Mouse (Mus musculus) urinary bladder, postnatal 25 days (tissue): ENCODE measurements around the gene P4ha1.

Experiments
- DNase-seq: peaks from one replicate; pipeline ENCODE4 v3.0.0; 2022; ENCODE audit warnings: low spot score

Gene P4ha1

DNA sequence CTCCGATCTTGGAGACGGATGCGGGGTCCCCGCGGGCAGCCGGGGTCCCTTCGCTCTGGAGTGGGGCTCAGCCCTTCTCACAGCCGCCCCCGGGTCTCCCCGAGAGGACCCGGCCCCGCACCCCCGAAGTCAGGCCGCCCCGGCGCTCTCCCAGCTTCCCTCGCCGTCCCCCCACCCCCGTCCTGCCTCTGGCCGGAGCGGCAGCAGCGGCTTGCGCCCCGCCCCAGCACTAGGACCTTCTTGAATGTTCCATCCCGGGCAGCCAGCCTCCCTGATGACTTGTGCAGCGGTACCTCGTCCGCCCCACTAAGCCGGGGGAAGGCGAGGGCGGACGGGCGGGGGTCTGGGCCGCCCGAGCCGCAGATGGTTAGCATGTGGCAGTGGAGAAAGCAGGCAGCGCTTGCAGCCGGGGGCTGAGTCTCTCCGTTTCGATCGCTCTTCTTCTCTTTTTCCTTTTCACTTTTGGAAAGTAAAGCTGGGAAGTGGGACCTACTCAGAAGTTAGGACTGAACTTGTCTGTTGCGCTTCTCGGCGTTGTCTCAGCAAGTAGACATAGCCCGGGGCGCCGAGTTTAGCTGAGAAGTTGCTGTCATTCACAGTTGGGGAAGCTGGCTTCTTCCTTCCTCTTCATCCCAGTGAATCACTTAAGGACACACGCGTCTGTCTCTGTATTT is 529 bp downstream of the P4ha1 start:
- DNase-seq, result no peak

DNA sequence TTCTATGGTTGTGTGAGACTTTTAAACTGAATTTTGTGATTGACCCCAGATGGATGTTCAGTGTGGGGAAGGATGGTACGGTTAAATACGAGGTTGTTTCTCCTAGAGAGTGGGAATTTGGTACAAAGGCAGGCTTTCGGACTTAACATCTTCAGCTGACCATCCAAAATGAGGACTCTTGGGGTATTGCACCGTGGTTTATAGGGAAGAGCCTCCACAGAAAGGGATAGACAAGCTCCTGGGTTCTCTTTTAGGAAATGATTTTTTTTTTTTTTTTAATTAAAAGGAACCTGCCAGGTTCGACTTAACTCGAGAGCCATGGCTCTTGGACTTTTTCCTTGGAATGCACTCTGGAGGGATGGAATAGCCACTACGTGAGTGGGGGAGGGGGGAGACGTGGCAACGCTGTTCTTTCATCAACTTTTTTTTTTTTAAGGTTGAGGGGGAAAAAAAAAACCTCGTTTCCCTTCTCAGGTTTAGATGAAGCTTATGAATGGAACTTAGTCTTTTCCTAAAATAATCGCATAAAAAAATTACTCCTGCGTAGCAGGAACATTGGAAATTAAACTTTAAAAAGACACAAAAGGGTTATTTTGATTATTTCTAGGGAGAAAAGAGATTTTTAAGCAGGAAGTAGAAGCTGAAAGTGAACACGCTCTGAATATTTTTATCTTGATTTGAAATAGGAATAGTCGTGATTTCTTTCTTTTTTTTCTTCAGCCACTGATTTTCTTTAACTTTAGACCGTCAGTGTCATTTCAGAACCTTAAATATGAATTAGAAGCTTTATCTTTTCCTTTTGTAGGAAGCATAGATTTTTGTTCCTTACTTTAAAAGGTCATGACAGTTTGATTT is 1.4 kb downstream of the P4ha1 start:
- no peak for DNase-seq

GRCm38 (mm10) chr10:59326612-59327315 is 3.7 kb downstream of the P4ha1 start:
- no peak for DNase-seq

DNA sequence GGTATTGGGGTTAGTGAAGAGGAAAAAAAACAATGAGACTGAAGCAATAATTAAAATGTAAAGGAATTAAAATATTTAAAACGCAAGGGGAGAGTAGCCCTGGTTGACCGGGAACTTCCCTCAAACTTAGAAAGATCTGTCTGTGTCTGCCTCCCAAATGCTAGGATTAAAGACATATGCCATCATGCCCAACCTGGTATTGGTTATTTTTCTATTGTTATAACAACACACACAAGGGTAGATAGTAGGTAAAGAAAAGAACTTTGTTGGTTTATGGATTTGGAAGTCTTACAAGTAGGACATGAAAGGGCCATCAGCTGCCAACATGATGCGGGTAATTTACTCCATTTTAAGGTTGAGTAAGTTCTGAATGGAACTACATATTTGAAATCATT is 4.2 kb downstream of the P4ha1 start:
- DNase-seq, result no peak

GRCm38 (mm10) chr10:59331546-59332256 is 8.6 kb downstream of the P4ha1 start:
- DNase-seq, result no peak

DNA sequence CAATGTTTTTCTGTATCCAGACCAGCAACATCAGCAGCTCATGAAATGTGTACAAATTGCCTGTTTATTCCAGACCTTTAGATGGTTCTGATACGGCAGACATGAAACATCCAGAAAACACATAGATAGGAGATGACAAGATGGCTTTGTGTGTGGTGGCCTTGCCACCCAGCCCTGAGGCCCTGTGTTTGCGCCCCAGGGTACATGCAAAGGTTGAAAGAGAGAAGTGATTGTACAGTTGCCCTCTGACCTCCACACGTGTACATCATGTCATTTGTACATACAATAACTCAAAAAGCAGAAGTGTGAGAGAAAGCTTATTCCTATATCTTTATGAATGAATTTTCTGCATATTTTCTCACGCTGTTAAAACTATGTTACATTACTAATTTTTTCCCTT is 10.3 kb downstream of the P4ha1 start:
- no peak for DNase-seq

DNA sequence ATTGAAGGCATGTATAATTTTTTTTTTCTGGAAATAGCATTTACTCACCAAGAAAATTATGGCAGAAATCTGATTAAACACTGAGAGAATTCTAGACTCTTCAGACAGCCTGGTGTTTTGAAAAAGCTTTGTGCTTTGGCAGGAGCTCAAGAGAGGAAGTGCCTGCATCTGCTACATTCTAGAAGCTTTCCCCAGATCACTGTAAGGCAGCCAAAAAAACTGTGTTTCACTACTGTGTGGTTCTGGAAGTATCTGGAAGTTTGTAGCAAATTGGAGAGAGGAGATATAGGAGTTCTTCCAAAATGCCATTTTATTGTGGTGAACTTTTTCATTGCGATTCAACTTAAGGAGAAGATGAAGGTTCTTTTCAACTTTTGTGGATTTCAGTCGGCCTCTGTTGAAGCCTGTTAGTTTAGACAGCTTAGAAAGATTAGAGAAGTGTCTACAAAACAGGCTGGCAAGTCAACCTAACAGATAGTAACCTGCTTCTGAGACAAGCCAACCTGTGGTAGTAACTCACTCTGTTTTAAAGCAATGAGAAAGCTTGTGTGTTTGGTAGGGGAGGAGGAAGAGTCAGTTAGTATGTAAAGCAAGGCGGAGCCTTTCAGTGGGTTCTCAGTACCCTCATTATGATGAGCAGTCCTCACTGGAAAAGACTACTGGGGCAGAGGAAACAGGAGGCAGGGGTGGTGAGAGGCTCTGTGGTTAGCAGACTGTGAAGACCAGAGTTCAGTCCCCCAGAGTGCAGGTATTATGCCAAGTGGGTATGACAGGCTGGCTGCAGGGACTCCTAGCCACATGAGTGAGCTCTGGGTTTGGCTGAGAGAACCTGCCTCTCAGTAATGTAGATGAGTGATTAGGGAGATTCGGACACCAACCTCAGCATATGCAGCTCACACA is 12.1 kb downstream of the P4ha1 start:
- DNase-seq, result no peak

DNA sequence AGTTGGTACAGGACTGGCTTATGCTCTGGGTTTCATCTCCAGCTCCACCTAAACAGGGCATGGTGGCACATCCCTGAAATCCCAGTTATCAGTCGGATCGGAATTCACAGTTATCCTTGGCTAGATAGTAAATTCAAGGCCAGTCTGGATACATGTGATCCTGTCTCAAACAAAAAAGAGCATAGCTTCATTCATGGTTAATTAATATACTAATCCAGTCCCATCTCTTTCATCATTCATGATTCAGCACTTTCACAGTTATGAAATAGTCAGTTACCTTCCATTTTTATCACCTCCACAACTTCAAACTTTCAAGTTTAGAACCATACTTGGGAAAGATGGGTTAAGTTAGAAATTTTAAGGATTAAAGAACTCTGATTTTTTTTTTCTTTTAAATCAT is 13.0 kb downstream of the P4ha1 start:
- DNase-seq, result no peak

DNA sequence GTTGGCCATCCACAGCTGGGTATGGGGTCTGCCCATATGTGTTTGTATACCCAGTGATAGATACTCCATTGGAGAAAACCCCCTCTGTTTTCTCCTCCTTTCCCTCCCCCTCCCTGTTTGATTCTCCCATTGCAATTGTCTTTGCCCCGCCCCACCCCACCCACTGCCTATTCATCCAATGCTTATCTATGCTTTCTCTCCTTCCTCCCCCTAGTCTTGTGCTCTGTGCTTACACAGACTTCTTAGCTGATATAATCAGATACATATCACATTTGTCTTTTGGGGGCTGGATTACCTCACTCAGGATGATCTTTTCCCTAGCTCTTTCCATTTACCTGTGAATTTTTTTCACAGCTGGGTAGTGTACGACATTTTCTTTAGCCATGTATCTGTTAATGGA is 23.5 kb downstream of the P4ha1 start:
- DNase-seq, result no peak

GRCm38 (mm10) chr10:59348200-59348599 is 25.1 kb downstream of the P4ha1 start:
- DNase-seq, result no peak

- DNase-seq, result no peak
Measured at GRCm38 (mm10) chr10:59349536-59349935, 26.4 kb downstream of the P4ha1 start.

- DNase-seq, result no peak
Measured at GRCm38 (mm10) chr10:59353065-59353464, 30.0 kb downstream of the P4ha1 start.

DNA sequence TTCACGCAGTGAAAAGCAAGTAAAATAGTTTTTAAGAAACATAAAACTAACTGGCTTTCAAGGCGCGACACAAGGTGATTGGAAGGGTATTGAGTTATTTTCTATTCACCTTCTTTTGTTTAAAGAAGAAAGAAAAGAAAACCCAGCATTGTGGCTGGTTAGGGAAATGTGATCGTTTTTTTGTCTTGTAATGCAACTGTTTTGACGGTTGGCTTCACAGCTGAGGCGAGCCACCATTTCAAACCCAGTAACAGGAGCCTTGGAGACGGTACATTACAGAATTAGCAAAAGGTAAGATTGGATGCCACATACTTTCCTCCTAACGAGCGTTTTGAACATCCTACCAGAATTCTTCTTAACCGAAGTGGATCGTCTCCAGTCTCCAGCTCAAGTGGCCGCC is 31.0 kb downstream of the P4ha1 start:
- DNase-seq, result no peak

DNA sequence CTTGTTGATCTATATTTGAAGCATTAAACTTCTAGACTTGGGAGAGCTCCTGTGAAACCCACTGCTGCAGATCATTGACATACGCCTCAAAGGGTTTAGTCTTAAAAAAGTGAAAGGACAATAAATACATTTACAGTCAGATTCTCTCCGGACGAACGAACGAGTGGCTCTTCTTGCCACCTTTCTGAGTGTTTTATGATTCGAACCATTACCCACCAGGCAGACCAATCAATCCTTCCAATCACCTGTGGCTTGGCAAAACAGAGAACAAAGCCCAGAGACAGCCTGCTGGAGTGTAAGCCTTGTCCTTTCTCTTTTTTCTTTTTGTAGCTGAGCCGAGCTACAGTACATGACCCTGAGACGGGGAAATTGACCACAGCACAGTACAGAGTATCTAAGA is 31.9 kb downstream of the P4ha1 start:
- DNase-seq, result no peak

DNA sequence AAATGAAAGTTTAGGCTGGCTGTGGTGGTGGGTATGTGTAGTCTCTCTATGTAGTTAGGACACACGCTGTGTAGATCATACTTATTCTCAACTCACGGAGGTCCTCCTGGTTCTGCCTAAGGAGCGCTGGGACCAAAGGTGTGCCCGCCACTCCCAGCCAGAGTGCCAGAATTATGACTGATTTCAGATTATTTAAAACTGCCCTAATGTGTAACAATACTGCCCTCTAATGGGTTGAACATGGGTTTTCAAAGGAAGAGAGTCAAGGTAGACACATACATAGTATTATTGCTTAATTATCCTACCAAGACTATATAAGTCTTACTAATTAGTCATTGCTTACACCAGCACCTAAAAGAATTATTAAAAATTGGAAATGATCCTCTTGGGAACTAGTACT is 35.6 kb downstream of the P4ha1 start:
- no peak for DNase-seq

DNA sequence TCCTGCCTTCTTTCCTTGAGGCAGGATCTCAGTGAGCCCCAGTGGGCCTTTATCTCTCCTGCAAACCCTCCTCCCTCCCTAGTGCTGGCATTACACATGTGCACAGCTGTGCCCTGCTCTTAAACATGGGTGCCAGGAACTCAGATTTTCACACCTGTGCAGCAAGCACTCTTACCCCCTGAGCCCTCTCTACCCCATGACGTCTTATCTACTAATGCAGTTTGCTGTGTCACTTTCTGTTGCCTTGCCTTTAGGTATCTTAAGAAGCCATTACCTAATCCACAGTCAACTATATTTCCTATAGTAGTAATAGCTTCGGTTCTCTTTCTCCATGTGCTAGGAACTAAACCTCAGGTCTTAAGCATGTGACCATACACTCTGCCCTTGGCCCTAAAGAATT is 40.1 kb downstream of the P4ha1 start:
- DNase-seq, result no peak

DNA sequence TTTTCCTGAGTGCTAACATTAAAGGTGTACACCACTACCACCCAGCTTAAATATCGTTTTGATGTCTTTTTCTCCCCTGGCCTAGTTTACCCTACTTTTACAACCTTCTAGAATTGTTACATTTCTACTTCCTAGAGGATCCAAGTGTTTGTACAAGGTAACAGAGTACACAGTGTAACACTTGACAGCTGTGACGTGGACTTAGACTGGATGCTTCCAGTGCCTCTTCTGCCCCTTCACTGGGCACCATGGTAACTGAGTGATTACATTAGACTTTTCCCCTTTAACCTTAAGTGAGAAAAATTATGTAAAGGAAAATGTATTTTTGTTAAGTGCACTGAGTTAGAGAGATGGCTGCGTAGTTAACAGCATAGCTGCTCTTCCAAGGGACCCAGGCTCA is 41.5 kb downstream of the P4ha1 start:
- DNase-seq, result no peak

DNA sequence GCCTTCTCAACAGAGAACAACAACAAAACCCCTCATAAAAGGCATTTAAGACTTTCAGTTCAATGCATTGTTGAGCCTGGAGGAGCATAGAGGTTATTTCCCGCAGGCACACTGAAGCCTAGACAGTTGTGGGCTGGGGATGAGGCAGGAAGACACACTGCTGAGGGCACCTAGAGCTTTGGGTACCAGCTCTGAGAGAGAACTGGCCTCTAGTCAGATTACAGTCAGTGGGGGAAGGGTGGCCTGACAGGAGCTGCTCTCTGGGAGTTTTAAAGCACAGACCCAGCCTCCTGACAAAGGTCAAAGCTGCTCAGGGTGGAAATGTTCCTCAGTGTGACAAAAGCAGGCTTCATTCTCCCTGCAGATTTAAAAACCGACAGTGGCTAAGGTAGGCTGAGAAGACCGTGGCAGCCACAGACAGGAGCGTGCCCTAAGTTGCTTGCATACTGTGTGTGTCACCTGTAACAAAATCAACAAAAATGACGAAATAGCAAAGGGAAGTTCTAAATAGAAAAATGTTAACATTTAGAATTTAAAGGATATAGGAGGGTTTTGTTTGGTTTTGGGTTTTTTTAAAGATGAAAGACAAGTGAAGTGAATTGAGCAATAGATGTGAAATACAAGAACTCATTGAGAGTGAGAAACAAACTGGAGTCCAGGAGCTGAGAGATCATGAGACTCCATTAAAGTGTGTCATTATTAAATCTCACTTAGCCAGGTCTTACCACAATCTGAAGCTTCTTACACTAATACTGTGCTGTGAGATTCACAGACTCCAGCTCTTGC is 42.9 kb downstream of the P4ha1 start:
- no peak for DNase-seq

- no peak for DNase-seq
Measured at GRCm38 (mm10) chr10:59366746-59367145, 43.6 kb downstream of the P4ha1 start.

DNA sequence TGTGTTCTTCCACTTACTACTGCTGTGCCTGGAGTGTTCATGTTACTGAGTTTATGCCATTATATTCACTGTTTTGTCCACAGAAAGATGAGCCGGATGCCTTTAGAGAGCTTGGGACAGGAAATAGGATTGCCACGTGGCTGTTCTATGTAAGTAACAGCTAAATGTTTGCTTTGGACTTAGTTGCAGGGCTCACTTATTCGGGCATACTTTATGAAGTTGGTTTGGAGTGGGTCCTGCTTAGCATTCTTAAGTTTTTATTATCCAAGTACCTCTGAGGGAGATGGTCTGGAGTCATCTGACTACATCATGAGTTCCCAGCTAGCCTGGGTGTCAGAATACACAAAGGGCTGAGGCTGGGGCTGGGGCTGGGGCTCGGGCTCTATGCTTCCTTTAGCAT is 44.1 kb downstream of the P4ha1 start:
- no peak for DNase-seq

DNA sequence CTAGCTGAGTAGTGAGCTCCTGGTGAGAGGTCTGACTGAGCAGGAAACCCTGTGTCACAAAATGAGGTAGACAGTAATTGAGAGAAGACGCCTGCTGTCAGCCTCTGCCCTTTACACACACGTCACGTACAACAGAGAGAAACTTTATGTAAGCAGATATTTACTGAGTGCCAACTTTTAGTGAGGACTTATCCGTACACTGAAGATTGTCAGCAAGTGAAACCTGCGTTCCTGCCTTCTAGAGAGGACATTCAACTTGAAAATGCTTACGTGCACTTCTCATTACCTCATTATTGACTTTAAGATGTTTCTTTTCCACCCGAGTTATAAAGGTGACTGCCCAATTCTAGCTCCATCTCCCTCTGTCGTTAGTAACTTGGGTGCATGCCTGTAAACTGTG is 45.6 kb downstream of the P4ha1 start:
- no peak for DNase-seq
